Mouse (Mus musculus) left cerebral cortex, postnatal 25 days (tissue): ENCODE data around the gene Nup210. TPM values are rescaled to one million over a fixed set of nuclear protein-coding genes. Genes with fewer than 3 reads are reported as not detected.
"Not testable (repeated sequence)": the region's sequence is repeated elsewhere in the genome, so short reads cannot be mapped to it uniquely, and the experiment has no call there.

Source experiments
- DNase-seq, 2 experiments: peaks; one replicate each; pipeline ENCODE4 v3.0.0; 2022; ENCODE audit warnings: low spot score in 2 of 2, mixed read lengths in 1 of 2
- intact Hi-C: fragments of 180-260 bp; cut with DNase I; formaldehyde crosslinking; loops from one replicate; pipeline ENCODE4 v1.15.1; 2025
- total RNA-seq, 2 experiments: library from RNA; stranded (reverse); gene quantifications; 2 replicates each; pipeline ENCODE4 v1.2.3; 2021

Nup210 gene
- total RNA-seq, 2 experiments from 2014 or later = 26.5 to 28.9 TPM

GRCm38 (mm10) chr6:91109489-91109888 is 7.1 kb downstream of the Nup210 start:
- intact Hi-C loops = no loop called here
- no peak for DNase-seq

- no peak for DNase-seq
- intact Hi-C loops = no loop called here
Observed at GRCm38 (mm10) chr6:91108917-91109450, 7.6 kb downstream of the Nup210 start.

GRCm38 (mm10) chr6:91108301-91108916 is 8.2 kb downstream of the Nup210 start:
- intact Hi-C loops = no loop called here
- no peak for DNase-seq

- intact Hi-C loops = no loop called here
Observed at GRCm38 (mm10) chr6:91105400-91106129, 11.1 kb downstream of the Nup210 start.

GRCm38 (mm10) chr6:91104765-91105399 is 11.7 kb downstream of the Nup210 start:
- no peak for DNase-seq
- intact Hi-C loops = no loop called here

More at GRCm38 (mm10) chr6:91105400-91106129, 11.1 kb downstream of the Nup210 start:
- DNase-seq = no peak

- DNase-seq, intact Hi-C loops: not testable (repeated sequence)
Observed at GRCm38 (mm10) chr6:91103421-91103820, 13.2 kb downstream of the Nup210 start.

- intact Hi-C loops = no loop called here
Observed at GRCm38 (mm10) chr6:91100621-91101020, 16.0 kb downstream of the Nup210 start.

GRCm38 (mm10) chr6:91097879-91098278 is 18.8 kb downstream of the Nup210 start:
- intact Hi-C loops = no loop called here
- no peak for DNase-seq

More at GRCm38 (mm10) chr6:91100621-91101020, 16.0 kb downstream of the Nup210 start:
- DNase-seq = no peak

GRCm38 (mm10) chr6:91095072-91095601 is 21.5 kb downstream of the Nup210 start:
- peak; percentile 12 to 75 for DNase-seq
- intact Hi-C loops = no loop called here

GRCm38 (mm10) chr6:91092216-91092899 is 24.3 kb downstream of the Nup210 start:
- no peak for DNase-seq

GRCm38 (mm10) chr6:91085114-91085892 is 31.3 kb downstream of the Nup210 start:
- DNase-seq = no peak
- intact Hi-C loops = no loop called here

More at GRCm38 (mm10) chr6:91092216-91092899, 24.3 kb downstream of the Nup210 start:
- intact Hi-C loops = no loop called here

- no peak for DNase-seq
- intact Hi-C loops = no loop called here
Observed at GRCm38 (mm10) chr6:91080033-91080432, 36.6 kb downstream of the Nup210 start.

GRCm38 (mm10) chr6:91076249-91076648 is 40.4 kb downstream of the Nup210 start:
- DNase-seq = peak; percentile 81 to 97
- intact Hi-C loops = loop anchor here (1.0 kb wide), 1 partner anchor 40 kb away; the partner anchor contains the start of gene Nup210

- intact Hi-C loops = loop anchor here (10.0 kb wide), 1 partner anchor 216 kb away; no protein-coding TSS in a partner anchor
- no peak for DNase-seq
Observed at GRCm38 (mm10) chr6:91068511-91068910, 48.1 kb downstream of the Nup210 start.

- DNase-seq = peak in 1 of 2 experiments; percentile 14
- intact Hi-C loops = loop anchor here (10.0 kb wide), 1 partner anchor 218 kb away; no protein-coding TSS in a partner anchor
Observed at GRCm38 (mm10) chr6:91067048-91067447, 49.6 kb downstream of the Nup210 start.

- intact Hi-C loops = loop anchor here (10.0 kb wide), 1 partner anchor 224 kb away; no protein-coding TSS in a partner anchor
- no peak for DNase-seq
Observed at GRCm38 (mm10) chr6:91061296-91061695, 55.3 kb downstream of the Nup210 start.

- intact Hi-C loops = loop anchor here (1.0 to 10.0 kb wide), 3 partner anchors 81 to 247 kb away; no protein-coding TSS in a partner anchor
- DNase-seq = no peak
Observed at GRCm38 (mm10) chr6:91059711-91060110, 56.9 kb downstream of the Nup210 start.

- intact Hi-C loops = loop anchor here (5.0 kb wide), 1 partner anchor 246 kb away; no protein-coding TSS in a partner anchor
- no peak for DNase-seq
Observed at GRCm38 (mm10) chr6:91057989-91058388, 58.6 kb downstream of the Nup210 start.
